Mouse (Mus musculus) c-Kit-negative CD71-positive TER-119-positive erythroid progenitor cells, embryonic 14.5 days (primary cell): Measurements from ENCODE around the gene P2rx7.

ENCODE experiments used
- DNase-seq: peaks from one replicate; pipeline ENCODE4 v3.0.0-alpha.2; 2013; ENCODE audit warnings: low read depth, low spot score

P2rx7 gene

DNA sequence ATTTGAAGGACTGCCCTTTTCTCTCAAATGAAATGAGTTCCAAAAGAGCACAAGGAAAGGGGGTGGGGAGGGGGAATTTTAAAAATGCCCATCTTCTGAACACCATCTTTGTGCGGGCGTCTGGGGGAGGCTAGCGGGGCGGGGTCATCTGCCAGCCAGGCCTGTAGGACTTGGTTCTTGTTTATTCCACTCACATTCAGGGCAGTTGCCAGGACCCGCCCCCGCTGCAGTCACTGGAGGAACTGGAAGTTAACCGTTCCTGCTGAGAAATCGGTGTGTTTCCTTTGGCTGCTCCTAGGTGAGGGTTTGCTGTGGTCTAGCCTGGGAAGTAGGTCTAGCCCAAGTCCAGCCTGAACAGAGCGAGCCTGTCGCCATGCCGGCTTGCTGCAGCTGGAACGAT lies at the start of gene P2rx7:
TSS of gene P2rx7 (plus strand) at position 211 of the 400 bp plus-strand sequence.
- no peak for DNase-seq

GRCm38 (mm10) chr5:122595470-122595869 lies 48.2 kb upstream of the P2rx7 start:
- DNase-seq: no peak

DNA sequence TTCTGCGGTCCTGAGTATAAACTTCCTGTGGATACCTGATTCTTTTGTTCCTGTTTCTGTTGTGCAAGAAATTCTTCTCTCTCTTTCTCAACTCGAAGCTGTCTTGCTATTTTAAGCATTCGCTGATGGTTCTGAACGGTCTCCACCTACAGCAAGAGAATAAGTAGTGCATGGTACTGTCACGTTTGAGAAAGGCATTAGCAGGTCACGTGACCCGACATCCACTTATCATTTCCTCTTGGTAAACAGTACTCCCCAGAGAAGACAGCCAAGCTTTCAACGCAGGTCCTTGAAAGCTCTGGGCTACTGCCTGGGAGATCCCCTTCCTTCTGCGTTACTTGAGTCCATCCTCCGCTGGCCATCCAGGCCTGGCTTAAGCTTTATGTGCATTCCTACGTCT lies 41.5 kb upstream of the P2rx7 start:
- no peak for DNase-seq

GRCm38 (mm10) chr5:122604894-122605293 lies 38.8 kb upstream of the P2rx7 start:
- DNase-seq: no peak

GRCm38 (mm10) chr5:122611651-122612050 lies 32.1 kb upstream of the P2rx7 start:
- DNase-seq: no peak

DNA sequence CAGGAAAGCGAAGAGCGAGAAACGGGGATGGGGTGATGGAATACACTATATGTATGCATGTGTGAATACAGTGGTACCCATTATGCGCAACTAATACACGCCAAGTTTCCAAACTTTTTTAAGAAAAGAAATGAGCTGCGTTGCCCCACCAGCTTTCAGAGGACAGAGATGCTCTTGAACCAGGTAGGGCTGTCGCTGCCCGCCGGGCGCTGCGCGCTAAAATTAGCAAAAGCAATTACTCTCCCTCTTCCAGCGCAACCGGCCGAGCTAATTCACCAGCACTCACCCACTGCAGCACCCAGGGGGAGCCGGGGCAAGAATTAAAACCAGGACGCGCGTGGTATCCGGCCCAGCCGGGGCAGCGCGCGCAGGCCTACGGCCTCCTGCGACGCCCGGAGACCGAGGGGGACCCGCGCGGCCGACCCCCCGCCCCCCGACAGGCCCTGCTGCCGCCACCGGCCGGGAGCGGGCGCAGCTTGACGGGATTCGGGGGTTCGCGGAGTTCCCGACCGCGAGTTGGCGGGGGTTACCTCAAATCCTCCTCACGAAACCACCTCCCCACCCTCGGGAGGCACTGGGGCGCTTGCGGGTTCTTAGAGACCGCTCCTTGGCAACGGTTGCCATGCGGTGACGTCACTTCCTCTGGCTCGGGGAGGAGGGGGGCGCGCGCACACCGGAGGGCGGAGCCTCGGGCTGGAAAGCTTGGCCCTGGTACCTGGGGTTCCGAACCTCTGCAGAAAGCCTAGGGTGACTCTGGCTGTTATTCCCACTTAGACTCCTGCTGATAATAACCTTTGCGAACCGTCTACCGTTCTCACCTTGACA lies 29.6 kb upstream of the P2rx7 start, which contains the start of gene Ift81:
TSS of gene Ift81 (minus strand) at position 611 of the 825 bp plus-strand sequence.
- peak; percentile 61 for DNase-seq

GRCm38 (mm10) chr5:122617718-122618117 lies 26.0 kb upstream of the P2rx7 start:
- no peak for DNase-seq

- DNase-seq: no peak
Observed at GRCm38 (mm10) chr5:122619686-122620296, 23.9 kb upstream of the P2rx7 start.

DNA sequence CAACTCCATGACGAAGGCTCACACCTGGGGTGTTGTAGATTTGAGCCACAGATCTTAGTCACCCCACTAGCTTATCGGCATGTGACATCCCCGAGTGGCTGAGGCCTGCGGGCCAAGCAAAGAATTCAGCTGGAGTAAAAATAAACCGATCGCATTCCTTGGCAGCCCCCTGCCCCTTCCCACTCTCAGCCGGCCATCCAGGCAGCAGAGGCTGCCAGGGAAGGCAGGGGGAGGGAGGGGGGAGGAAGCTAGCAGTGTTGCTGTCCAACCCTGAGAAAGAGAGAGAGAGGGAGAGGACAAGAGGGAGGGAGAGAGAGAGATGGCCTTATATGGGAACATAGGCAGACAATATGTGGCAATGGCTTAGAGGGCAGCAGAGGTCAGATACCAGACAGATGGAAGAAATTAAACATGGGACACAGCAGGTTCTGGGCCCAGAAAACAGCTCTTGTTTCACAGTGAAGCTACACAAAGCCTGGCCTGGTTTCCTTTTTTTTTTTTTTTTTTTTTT lies 22.3 kb upstream of the P2rx7 start:
- no peak for DNase-seq

DNA sequence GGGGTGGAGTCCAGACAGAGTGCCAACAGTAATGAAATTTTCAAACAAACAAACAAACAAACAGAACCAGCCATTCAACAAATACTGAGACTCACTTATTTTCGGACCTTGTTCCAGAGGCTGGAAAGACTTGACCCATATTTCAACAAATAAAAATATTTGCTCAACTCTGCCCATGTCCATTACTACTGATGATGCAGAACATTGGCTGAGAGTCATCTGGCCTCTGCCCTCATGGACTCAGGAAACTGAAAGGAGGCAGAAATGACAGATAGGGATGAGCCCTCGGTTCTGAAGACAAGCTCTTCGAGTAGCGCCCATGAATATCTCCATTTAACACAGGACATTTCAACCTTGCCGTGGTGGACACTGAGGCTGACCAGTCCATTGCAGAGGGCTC lies 21.2 kb upstream of the P2rx7 start:
- DNase-seq: no peak

GRCm38 (mm10) chr5:122623861-122624260 lies 19.9 kb upstream of the P2rx7 start:
- no peak for DNase-seq

GRCm38 (mm10) chr5:122624952-122625479 lies 18.7 kb upstream of the P2rx7 start:
- DNase-seq: no peak

DNA sequence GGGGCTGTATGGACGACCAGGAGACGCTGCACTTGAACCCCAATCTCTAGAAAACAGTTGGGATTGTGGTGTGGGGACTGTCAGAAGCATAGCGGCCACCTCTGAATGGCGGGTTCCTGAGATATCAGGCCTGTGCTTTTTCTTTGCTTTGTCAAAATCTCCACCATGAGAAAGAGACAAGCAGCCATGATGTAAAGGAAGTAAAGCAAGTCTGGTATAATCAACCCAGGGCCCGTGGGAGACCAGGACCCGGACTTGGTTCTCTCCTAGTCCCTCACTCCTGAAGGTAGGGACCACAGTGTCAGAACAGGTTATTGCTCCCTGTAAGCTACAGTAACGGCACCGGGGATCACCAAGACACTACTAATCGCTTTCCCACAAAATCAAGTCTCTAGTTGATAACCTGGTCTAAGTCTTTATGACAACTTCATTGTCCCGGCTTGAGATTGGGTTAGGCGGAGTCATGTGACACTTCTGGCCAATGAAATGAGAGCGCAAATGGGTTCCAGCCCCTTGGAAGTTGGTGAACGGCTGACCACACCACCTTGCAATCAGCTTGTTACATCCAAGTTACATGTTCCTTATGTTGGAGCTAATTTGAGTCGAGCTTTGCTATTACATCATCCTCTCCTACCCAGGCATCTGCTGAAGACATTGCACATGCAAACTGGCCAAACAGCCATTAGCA lies 18.0 kb upstream of the P2rx7 start:
- no peak for DNase-seq

DNA sequence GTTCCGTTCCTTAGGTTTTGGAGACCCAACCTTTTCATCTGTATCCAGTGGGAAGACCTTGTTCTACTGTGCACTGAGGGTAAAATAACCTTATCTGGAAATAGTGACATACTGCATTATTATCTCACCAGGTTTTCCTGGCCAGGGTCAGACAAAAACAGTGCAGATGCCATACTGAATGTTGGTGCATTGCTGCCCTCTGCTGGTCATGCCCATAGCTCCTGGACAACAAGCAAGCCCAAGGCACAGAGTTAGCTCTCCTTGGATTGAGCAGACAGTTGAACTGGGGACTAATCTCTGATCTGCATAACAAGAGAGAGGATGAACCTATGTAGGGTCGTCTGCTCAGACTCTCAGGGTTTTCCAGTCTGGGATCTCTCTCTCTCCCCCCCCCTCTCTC lies 16.5 kb upstream of the P2rx7 start:
- peak; percentile 43 for DNase-seq

GRCm38 (mm10) chr5:122635228-122635627 lies 8.5 kb upstream of the P2rx7 start:
- DNase-seq: no peak

DNA sequence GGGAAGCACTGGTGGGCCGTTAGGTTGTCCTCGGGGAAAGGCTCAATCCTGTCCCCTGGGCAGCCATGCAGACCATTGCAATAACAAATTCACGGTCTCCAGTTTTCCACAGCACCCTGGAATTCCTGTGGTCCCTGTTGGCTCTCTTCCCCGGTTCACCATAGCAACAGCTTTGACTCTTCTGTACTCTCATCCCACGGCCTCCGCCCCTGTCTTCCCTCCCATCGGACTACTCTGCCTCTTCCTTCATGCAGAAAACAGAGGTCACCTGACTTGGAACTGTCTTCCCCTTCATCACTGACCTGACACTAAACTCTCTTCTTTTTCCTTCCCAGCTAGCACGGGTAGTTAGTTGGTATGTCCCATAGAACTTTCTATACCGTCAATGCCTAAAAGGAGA lies 7.4 kb upstream of the P2rx7 start:
- DNase-seq: no peak

GRCm38 (mm10) chr5:122636958-122637357 lies 6.8 kb upstream of the P2rx7 start:
- no peak for DNase-seq

- DNase-seq: no peak
Observed at GRCm38 (mm10) chr5:122638296-122638695, 5.4 kb upstream of the P2rx7 start.

DNA sequence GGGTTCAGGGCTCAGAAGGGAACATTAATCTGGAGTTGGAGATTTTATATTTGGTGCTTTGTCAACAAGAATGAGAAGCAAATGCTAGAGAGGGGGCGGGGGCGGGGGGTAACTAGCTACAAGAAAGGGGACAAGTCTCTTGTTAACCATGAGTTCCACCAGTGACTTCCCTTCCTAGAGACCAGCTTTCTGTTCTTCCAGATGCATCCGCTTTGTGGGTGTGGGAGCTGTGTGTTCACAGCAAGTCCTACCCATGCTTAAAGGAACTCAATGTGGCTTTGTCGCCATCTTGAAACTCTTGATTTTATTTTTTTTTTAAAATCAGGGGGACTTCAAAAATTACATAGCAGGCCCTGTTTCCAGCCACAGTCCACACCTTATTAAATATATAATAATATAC lies 4.2 kb upstream of the P2rx7 start:
- DNase-seq: no peak

DNA sequence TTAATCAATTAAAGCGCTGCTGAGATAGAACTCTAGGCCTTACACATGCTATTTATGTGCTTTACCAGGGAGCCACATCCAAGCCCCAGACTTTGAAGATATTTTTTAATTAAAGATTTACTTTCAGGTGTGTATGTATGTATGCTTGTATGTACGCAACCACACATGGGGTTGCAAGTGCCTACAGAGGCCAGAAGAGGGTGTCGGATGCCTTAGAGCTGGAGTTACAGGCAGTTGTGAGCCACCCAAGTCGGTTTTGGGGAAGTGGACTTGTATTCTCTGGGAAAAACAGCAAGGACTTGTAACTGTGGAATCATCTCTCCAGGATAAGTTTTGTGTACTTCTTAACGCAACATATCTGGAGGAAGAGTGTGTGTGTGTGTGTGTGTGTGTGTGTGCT lies 3.7 kb upstream of the P2rx7 start:
- DNase-seq: no peak

DNA sequence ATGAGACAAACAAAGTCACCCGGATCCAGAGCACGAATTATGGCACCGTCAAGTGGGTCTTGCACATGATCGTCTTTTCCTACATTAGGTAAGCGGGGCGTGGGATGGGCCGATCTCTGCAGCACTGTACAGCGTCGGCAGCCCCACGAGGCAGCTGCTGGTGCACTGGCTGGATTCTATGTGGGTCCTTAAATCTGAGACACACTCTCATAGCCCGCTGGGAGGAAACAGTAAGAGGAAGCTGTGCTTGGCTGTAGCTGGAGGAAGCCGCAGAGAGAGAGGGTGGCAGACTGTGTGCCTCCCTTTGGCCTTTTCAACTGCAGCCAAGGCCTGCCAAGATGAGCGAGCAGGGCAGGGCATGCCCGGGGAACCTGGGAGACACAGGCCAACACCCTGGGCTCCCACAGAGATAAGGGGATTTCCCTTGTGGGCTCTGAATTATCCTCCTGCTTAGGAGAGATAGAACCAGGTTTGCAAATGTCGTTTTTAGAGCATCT lies 448 bp downstream of the P2rx7 start:
- no peak for DNase-seq

- no peak for DNase-seq
Observed at GRCm38 (mm10) chr5:122645290-122645689, 1.6 kb downstream of the P2rx7 start.
